Mouse (Mus musculus) left cerebral cortex, postnatal 4 days (tissue): ENCODE measurements around the gene Sorcs3. TPM values are rescaled to one million over a fixed set of nuclear protein-coding genes. Genes with fewer than 3 reads are reported as not detected.

Experiments used
- DNase-seq: peaks from one replicate; pipeline ENCODE4 v3.0.0-alpha.2; 2022
- intact Hi-C: fragments of 180-260 bp; cut with DNase I; formaldehyde crosslinking; loops from one replicate; pipeline ENCODE4 v1.15.1; 2025
- total RNA-seq, 2 experiments: library from RNA; stranded (reverse); gene quantifications; 2 replicates each; pipeline ENCODE4 v1.2.3; 2021

Sorcs3 gene
- total RNA-seq, 2 experiments from 2014 or later: 15.8 to 20.9 TPM

DNA sequence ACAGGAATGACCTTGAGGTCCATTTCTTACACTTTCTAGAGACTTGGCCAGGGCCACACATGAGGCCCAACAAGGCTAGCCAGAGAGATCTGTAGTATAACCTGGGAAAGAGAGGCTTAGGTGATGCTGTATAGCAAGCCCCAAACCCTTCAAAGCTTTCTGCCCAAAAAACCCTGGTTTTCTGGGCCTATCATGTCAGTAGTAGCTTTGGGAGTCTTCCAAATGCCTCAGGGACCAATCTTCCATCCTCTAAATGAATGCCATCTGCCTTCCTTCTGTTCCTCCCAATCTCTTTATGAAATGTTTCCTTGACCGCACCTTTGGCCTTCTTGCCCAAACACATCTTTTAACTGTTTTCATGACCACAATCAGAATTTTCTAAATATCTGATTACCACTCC lies 474.1 kb downstream of the Sorcs3 start:
- DNase-seq: peak; percentile 18
- intact Hi-C loops: no loop called here

DNA sequence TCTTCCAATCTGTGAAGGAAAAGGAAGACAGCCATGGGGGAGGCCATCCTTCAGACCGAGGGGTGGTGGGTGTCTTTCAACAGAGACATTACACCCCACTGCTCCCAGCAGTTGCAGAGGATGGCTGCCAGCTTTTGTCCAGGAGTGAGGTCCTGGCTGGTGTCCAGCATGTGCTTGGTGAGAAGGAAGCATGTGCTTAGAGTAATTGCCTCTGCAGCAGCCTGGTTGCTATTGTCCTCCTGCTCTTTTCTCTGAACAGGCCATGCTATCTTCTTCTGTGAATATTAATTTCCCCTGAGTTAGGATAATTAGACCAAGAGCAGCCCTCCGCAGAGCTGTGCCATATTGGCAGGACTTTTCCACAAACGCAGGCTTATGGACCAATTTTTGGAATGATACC lies 476.7 kb downstream of the Sorcs3 start:
- intact Hi-C loops: no loop called here

DNA sequence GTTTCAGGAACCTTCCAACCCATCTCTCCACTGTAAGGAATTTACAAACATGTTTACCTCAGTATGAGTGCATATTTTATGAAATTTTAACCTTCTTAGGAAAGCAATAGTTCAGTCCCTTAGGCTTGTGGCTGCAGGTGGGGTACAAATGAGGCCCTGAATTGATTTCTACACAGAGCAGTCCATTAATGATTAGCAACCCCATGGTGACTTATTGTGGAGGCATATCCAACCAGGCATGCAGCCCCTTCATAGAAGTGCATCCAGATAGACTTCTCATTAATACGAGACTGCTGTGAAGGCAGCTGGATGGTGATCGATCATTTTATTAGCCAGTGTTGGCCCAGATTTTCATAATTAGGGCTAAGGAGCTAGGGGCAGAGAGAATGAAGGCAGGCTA lies 480.5 kb downstream of the Sorcs3 start:
- intact Hi-C loops: no loop called here
- no peak for DNase-seq

More for the DNA sequence above, 476.7 kb downstream of the Sorcs3 start:
- peak; percentile 88 for DNase-seq

DNA sequence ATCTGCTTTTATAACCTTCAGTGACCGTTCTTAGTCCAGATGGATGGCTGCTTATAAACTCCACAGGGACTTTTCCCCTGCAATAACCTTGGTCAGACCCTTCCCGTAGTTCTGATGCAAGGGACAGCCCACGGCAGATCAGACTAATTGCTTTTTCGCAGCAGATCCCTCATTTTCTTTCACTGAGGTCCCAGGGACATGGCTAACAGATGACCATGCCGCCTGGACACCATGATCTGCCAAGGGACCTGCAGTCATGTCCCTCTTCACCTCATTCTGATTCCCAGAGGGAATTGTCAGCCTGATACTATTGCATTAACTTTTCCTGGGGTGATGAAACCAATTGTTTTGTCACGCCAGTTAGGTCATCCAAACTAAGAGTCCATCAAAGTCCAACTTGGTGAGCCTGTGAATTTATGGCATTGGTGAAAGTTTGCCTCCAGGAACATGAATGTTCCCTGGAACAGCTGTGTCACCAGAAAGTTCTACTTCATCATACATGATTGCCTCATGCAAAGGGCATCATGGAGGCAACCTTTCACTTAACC lies 494.4 kb downstream of the Sorcs3 start:
- intact Hi-C loops: no loop called here
- no peak for DNase-seq

DNA sequence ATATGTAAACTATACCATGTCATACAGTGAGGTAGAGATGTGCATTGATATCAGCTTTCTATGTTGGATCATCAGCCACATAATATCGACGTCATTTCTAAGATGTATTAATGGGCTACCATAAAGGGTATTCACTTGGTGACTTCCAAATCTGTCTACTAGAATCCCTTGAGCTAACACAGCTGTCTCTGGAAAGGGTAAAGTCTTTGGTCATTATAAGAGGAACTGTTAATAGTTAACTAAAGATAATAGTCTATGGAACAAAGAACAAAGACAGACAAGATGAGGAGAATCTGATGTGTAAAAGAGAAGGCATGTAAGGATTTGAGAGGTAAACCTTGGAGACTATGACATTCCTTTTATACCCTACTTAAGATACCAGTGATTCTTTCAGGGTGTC lies 497.9 kb downstream of the Sorcs3 start:
- no peak for DNase-seq
- intact Hi-C loops: no loop called here

DNA sequence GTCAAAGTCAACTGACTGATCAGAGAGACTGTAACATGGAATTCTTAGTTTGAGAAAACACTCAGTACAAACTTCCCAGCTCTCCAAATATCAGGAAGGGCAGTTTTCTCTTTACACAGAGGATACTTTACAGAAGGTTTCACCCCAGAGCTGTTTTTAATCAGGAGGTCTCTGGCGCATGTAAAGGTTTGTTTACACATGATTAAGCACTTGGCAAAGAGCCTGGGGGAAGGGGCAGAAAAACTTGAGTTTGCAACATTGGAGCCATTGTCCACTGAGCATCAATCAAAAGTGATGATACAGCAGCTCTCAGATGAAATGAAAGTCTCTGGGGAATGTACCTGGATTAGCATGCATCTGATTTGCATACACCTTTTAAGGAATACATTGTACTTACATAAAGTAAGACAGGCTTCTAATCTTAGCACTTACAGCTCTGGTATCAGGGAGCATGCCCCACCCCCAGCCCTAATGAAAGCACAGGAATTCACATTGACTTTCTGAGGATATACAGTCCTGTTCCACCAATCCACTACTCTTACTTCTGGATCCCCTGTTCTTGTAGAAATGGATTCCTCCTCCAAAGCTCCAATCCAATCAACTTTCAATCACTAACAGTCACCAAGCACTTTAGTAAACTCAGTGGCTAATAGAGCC lies 500.6 kb downstream of the Sorcs3 start:
- intact Hi-C loops: no loop called here
- peak; percentile 8 for DNase-seq

DNA sequence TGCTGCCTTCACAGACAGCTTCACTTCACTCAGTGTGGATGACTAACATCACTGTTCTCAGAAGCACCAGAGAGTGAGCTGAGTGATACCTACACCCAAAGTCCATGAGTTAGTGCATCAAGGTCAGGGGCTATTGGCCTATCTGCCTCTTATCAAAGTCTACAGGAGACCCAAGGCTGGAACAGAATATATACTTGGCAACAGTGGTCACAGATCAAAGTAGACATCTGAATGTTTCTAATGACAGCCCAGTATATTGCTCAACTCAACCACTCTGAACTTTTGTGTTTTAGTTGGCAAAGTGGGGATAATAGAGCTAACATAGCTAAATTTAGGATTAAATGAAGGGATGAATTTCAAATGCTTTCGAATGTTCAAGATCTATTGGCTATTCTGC lies 501.1 kb downstream of the Sorcs3 start:
- intact Hi-C loops: no loop called here
- DNase-seq: no peak

DNA sequence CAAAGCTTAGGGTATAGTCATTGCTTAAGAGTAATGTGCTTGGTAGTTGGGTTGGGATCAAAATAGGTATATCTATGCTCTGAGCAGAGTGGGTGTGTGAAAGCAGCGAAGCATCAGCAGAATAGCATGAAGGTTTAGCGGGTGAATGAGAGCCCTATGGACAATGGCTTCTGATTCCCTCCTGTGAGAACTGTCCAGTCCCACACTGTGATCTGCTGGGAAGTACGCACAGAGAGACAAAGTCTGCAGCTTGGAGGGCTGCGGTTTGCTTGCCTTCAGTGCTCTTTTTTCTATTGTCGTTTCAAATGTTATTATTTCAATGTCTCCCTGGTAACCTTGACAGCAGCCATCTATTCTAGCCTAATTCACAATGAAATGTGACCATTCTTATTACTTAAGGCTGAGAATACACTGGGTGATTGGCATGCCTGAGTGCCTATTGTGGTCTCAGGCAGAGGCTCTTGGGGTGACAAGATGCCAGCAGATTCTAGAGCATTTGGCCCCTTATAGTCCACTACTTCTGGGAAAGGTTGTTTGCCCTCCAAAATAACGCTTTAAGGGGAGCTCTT lies 520.1 kb downstream of the Sorcs3 start:
- DNase-seq: no peak
- intact Hi-C loops: no loop called here

DNA sequence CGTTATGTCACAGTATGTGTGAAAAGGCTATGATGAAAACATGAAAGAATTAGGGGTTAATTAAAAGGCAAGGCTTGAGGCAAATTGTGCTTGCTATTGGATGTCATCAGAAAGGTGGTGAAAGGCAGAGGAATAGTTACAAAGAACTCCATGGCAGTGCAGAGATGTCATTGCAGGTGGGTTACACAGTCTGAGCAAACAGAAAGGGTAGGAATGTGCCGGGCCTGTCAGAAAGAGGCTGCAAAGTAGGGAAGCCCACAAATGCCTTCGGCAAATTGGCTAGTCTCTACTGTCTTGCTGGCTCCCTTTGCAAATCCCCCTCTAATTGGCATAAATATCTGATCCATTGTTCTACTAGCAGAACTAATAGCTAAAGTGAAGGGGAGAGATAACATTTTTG lies 521.2 kb downstream of the Sorcs3 start:
- intact Hi-C loops: no loop called here
- no peak for DNase-seq

DNA sequence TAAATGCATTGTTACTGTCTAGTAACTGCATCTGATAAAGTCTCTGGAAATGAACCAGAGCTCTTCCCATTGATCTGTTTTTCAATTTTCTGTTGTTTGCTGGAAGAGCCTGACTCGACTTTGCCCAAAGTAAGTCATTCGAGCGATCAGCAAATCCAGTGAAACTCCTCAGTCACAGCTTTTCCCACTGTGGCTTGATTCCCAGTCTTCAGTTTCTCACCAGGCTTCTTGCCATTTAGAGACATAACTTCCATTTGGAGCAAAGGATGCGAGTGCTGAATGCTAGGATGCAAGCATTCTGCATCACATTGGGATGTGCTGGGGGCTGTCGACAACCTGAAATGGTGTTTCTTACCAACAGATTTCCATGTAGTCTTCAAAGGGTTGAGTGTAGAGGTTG lies 521.8 kb downstream of the Sorcs3 start:
- no peak for DNase-seq

DNA sequence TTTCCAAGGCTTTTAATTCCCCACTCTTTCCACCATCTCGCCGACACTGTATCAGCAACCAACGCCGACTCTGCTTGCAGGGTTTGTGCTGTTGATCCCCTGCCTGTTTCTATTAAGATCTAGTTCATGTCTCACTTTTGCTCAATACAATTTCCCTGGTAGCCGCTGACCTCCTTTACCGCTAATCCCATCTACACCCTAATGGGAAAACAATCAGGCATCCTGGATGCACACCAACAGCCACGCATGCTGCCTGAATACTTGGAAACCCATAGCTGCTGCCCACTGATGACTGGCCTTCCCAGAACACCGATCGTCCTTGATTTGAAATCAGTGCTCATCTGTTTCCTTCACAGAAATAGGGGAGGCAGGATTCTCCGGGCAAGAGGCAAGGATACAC lies 525.9 kb downstream of the Sorcs3 start:
- peak; percentile 10 for DNase-seq
- intact Hi-C loops: no loop called here

More for the DNA sequence above, 521.8 kb downstream of the Sorcs3 start:
- intact Hi-C loops: no loop called here

DNA sequence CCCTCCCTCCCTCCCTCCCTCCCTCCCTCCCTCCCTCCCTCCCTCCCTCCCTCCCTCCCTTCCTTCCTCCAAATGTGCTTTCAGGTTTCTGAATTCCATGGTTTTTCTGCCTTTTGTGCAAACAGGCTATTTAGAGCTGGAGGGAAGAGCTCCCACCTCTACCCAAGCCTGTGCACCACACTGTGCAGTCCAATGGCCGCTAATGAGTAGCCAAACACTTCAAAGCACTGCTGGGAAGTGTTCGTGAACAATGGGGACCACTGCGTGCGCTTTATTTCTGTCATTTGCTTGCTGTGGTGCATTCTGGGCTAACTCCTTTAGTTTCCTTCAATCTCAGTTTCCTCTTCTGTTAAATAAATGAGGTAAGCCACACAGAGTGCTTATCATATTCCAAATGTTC lies 528.5 kb downstream of the Sorcs3 start:
- intact Hi-C loops: no loop called here
- DNase-seq: no peak

DNA sequence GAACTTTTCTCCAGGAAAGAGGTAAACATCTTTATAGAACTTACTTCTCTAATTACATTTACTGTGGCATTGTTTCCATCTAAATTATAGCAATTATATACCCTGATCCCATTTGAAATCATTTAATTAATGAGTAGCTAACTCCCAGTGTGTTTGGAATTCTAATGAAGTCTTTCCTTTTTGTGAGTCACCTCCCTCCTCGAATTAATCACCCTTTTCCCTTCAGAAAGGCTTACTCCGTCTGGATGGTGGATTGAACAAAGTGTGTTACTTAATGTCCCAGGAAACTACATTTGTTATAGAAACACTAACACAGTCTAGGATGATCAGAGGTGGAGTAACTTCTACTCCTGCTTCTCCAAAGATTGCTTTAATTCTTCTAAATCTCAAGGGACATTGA lies 531.7 kb downstream of the Sorcs3 start:
- DNase-seq: no peak
- intact Hi-C loops: no loop called here

DNA sequence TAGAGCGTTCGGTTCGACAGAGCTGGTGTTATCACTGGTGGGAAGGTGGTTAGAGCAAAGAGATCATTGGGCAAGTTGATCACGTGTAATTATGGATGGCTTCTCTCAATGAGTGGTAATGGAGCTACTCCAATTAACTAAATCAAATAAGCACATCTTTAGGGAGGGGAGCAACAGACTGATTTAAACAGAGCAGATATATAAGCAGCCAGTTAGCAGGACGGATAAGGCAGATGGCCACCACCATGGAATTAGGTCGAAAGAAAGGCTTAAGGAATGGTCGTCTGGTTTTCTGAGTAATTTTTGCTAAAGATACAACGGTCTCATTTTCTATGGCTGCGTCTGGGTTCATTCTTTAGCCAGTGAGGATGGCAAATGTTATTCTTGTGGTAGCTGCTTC lies 549.3 kb downstream of the Sorcs3 start:
- intact Hi-C loops: no loop called here
- no peak for DNase-seq

DNA sequence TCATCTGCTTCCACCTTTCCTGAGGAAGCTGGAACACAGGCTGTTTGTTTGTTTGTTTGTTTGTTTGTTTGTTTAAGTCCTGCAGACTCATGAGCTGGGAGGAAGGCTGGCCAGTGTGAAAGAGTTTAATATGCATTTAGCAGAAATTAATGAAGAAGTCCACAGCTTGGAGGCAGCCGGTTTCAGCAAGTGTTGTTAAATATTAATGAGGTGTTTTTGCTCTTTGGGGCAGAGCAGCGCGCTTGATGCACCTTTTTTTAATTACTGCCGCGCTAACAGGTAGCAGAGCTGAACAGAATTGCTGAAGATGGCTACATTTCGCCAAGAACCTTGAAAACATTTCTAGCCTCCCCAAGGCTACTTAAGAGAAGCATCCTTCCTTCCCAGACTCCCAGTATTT lies 551.0 kb downstream of the Sorcs3 start:
- intact Hi-C loops: no loop called here
- DNase-seq: no peak

DNA sequence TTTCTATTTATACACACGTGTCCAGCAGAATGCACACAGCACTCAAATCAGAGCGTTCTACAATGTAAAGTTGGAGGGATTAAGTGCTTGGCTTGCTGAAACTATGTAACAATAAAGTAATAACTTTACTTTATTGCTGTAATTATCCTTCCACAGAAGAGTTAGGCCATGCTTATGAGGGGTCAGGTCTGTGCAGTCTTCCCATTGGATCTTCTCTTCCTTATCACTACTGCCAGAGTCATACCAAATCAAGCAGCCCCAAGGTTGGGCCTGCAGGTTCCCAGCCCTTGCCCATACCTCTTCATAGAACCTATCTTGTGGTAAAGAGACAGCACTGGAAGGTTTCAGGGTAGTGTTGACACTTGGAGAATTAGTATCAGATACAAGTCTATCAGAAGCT lies 560.7 kb downstream of the Sorcs3 start:
- intact Hi-C loops: no loop called here
- DNase-seq: no peak

DNA sequence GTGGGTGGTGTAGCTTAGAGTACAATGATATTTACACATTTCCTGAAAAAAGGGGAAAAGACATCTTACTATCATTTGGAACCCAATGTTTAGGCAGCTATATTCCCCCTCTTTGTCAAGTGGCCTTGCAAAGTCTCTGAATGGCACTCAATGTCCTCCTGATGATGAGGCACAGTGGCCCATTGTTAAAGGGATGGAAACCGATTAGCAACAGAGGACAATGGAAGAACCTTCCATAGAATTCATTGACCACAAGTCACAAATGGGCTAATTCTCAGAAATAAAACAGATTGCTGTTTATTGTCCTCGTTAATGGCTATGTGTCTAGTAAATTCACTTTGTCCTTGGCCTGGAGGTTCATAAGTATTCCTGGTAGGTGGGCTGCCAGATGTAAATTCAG lies 565.7 kb downstream of the Sorcs3 start:
- intact Hi-C loops: no loop called here

DNA sequence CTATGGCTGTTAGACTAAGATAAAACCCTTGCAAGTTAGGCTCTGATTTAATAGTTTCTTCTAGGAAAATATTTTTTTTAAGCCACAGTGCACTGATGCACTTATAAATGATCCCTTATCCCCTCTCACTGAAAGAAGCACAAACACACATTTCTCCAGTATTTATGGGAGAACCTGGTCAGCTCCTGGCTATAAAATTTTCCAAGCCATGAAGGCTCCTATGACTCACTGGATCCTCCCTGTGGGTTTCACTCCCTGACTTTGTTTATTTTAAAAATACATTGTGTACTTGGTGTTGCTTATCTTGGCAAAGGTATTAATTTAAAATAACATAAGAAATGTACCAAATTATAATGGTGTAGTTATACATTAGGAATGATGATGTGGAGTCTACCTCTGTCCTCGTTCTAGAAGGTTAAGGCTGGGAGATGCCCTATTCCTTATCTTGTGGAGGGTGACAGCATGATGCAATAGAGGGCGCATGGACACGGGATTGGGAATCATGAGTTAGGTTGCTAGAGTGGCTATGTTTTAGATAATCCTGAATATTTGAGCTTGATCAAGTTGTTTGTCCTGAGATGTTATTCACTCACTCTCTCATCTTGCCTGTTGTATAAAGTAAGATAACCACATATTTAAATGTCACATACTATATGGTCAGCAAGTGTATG lies 573.4 kb downstream of the Sorcs3 start:
- DNase-seq: no peak
- intact Hi-C loops: no loop called here

More for the DNA sequence above, 565.7 kb downstream of the Sorcs3 start:
- DNase-seq: no peak

DNA sequence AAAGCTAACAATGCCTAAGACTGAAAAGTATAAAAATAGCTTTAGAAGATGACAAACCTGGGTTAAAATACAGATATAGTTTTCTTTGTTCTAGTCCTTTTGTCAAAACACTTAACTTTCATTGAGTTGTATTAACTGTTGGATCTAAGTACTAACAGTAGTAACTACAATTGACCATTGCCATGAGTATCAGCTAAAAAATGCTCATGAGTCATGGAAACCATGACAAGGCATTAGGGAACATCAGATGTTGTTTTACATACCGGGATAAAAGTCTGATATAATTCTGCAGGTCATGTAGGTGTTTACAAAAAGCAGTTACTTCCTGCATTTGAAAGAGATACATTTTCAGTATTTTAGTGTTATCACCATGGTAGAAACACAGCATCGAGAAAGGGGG lies 575.0 kb downstream of the Sorcs3 start:
- no peak for DNase-seq
- intact Hi-C loops: no loop called here

DNA sequence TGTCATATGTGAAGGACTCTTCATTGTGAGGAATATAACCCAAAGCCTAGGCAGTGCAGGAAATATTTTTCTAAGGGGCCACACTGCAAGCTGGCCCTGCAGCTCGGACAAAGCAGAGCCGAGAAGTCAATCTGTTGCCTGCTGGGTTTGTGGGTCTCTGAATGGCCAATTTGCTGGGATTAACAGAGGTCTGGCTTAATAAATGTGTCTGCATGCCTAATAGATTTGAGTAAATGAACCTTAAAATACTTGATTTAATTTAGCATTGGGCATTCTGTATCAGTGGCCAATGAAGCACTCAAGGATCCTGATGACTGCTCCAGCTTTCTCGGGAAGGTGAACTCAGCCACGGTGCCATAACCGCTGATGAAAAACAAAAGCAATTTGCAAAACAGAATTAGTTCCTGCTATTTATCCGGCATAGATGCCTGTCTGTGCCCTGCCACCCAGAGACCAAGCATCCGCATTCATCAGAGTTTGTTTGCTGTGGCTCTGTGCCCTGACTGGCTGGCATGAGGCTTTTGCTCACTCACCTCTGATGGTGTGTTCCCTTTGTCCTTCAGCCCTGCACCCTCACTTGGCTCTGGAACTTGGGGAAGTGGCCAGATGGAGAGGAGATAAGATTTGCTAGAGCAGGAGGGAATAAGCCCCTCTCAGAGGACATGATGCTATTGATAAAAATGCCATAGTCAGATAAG lies 576.3 kb downstream of the Sorcs3 start:
- peak; percentile 43 for DNase-seq

DNA sequence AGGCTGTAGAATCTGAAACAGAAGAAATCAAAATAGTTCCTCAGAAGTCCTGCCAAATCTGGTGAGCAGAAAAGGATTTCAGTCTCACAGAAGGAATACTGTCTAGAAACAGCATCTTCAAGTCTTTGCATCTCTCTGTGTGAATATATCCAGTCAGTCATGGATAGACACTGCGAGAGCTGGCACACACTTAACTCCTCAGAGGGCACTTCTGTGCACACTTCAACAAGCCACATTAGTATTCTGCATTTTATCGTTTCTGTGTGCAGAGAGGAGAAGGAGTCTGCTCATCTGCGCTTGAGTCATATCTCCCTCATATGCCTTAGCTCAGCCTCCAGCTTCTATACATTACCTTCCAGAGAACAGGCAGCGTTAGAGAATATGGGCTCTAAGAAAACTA lies 581.4 kb downstream of the Sorcs3 start:
- DNase-seq: no peak
- intact Hi-C loops: no loop called here

More for the DNA sequence above, 576.3 kb downstream of the Sorcs3 start:
- intact Hi-C loops: no loop called here
